Mouse (Mus musculus) kidney, postnatal 36 days (tissue): ENCODE results near the gene Prkcq.

Experiments used
- DNase-seq, 2 experiments: peaks; one replicate each; pipeline ENCODE4 v3.0.0; 2021 to 2022; ENCODE audit warnings: mixed read lengths in 2 of 2

The Prkcq gene

GRCm38 (mm10) chr2:11188279-11188678, 16.4 kb downstream of the Prkcq start:
- DNase-seq = no peak

DNA sequence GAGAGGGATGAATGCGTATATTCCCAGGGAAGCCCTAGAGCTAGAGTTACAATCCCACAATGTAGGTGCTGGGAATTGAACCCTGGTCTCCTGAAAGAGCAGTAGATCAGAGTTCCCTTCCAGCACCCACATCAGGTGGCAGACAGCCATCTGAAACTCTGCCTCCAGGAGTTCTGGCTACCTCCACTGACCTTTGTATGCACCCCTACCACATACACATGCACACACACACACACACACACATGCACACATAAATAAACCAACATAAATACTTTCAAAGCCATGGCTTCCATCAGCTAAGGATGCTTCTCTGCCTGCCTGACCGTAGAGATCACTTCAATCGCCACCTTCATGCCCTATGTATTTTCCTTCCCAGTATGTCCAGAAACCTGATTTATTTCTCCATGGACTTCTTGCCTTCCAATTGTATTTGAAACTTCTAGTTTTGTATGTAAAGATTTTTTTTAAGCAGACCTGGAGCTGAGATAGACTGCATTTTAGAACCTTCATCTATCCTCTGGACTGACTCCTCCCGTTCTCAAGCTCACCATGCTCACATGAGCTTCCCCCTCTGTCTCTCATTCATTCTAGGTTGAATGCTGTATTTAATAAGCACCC, 17.4 kb downstream of the Prkcq start:
- DNase-seq = no peak

GRCm38 (mm10) chr2:11192281-11193098, 20.6 kb downstream of the Prkcq start:
- peak; percentile 35 to 51 for DNase-seq

GRCm38 (mm10) chr2:11193099-11193618, 21.3 kb downstream of the Prkcq start:
- DNase-seq = no peak

GRCm38 (mm10) chr2:11194732-11195340, 22.9 kb downstream of the Prkcq start:
- no peak for DNase-seq

- no peak for DNase-seq
Observed at GRCm38 (mm10) chr2:11196071-11196470, 24.2 kb downstream of the Prkcq start.

DNA sequence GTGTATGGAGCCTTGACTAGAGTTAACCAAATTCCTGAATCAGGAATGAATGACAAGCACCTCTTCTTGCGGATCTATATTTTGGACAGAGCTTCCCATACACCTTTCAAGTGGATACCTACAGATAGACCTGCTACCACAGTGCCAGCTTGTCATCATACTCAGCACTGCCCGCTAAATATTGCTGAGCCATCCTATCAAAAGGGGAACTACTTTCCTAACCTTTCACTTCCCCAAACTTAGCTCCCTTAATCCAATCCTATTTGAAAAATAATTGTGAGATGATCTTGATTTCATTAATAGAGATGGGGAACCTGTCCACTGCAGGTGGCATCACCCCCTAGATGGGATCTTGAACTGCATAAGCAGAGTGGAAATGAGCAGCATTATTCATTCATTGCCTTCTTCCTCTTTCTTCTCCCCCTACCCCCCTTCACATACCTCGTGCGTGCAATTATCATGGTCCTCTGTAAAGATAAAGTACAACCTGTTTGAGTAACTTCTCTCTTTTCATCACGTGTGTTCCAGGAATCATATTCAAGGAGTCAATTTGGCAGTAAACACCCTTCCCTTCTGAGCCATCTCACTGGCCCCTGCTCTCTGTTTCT, 25.1 kb downstream of the Prkcq start:
- no peak for DNase-seq

DNA sequence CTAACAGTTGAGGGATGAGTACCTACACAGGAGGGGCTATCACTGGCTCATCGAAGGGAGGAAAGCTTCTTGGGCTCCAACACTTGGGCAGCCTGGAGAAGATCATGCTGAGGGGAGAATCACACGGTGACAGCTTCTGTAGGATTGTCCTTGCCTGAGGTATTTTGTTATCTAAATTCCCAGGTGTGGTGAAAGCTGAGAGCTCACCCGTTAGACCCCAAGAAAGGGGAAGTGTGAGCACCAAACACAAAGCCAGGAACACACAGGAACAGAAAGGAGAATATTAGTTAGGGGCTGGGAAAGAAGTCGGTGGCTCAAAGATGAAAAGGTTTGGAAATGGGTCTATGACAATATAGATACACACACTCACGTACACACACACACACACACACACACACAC, 27.7 kb downstream of the Prkcq start:
- no peak for DNase-seq

DNA sequence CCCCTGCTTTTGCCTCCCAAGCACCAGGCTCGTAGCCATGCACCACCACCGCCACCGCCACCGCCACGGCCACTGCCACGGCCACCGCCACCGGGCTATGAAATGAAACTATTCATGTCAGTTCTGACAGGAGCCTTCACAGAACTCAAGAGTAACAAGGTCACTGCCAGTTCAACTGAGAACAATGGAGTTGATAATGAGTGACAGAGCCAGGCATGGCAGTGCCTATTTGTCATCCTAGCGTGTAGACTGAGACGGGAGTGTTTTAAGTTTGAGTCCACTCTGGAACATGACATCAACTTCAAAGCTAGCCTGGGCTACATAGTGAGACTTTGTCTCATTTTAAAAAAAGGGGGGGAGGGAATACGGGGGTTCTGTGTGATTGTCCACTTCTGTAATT, 30.9 kb downstream of the Prkcq start:
- DNase-seq = no peak

- DNase-seq = no peak
Observed at GRCm38 (mm10) chr2:11203261-11203660, 31.4 kb downstream of the Prkcq start.

GRCm38 (mm10) chr2:11204232-11204631, 32.3 kb downstream of the Prkcq start:
- no peak for DNase-seq

GRCm38 (mm10) chr2:11204961-11205360, 33.1 kb downstream of the Prkcq start:
- DNase-seq = no peak

DNA sequence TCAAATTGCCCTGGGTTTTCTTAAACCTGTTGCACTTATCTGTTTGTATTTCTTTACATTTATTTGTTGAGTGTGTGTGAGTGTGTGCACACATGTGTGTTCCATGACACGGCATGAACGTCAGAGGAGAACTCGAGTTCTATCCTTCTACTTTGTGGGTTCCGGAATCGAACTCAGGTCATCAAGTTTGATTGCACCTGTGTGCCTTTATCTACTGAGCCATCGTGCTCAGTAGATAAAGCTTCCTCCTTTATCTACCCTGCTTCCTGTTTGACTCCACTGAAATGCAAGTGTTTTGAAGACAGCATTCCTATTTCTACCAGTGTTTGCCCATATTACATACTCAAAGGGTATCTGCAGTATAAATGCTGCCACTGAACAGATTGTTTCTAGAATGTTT, 33.8 kb downstream of the Prkcq start:
- no peak for DNase-seq

DNA sequence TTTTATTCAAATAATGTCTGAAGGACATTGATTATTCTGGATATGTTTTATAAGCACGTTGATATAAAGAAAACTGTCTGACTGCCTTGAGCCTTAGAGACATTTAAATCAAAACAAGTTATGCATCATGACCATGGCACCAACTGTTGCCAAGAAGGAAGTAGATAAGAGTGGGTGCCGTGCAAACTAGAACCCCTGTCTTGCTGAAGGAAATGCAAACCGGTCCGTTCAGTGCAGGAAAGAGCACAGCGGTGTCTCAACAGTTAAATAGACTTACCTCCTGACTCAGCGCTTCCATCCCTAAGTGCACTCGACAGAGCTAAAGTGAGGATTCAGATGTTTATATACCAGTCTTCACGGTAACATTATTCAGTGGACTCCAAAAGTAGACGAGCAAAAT, 36.4 kb downstream of the Prkcq start:
- DNase-seq = no peak

DNA sequence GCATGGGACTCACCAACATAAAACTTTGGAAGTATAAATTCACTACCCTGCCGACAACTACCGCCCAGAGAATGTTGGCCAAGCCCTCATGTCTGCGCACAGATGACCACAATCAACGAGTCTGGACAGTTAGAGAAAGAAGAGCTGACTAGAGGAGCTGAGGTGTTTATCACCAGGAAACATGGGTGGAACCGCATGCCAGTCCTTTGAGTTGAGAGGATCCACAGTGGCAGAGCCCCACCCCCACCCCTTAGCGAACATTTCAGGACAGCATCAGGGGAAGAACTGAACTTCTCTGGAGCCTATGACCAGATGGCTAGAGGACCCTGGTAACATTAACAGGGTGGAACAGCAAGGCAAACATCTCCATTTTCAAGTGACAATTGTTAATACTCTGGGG, 37.4 kb downstream of the Prkcq start:
- no peak for DNase-seq

GRCm38 (mm10) chr2:11210241-11210916, 38.5 kb downstream of the Prkcq start:
- no peak for DNase-seq

DNA sequence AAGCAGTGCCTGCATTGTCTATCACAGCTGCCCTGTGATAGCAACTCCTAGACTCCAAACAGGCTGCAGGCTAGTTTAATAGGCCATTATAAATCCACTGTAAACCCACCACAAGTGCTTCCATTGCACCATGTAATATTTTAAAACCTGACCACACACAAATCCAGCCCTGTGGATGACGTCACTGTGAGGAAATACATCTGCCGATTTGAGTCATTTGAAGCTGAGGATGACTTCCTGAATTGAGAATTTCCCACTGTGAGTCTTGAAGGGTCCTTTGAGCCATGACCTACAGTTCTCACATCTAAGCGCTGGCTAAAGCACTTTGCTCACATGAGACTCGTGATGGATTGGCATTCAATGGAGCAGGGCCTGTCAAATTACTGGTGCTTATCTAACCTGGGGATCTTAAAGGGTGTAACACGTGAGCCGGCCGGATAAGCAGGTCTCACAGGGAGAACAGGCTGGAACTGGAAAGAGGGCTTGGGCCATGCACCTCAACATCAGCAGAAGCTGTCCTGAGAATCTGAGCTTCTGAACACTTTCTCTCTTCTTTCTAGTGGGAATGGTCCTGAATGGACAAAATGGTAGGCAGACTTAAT, 40.2 kb downstream of the Prkcq start:
- peak; percentile 21 to 47 for DNase-seq

- no peak for DNase-seq
Observed at GRCm38 (mm10) chr2:11216421-11216820, 44.5 kb downstream of the Prkcq start.

- DNase-seq = no peak
Observed at GRCm38 (mm10) chr2:11216847-11217246, 44.9 kb downstream of the Prkcq start.

- DNase-seq = peak; percentile 13 to 49
Observed at GRCm38 (mm10) chr2:11218122-11218521, 46.2 kb downstream of the Prkcq start.

GRCm38 (mm10) chr2:11219262-11219661, 47.4 kb downstream of the Prkcq start:
- DNase-seq = no peak

DNA sequence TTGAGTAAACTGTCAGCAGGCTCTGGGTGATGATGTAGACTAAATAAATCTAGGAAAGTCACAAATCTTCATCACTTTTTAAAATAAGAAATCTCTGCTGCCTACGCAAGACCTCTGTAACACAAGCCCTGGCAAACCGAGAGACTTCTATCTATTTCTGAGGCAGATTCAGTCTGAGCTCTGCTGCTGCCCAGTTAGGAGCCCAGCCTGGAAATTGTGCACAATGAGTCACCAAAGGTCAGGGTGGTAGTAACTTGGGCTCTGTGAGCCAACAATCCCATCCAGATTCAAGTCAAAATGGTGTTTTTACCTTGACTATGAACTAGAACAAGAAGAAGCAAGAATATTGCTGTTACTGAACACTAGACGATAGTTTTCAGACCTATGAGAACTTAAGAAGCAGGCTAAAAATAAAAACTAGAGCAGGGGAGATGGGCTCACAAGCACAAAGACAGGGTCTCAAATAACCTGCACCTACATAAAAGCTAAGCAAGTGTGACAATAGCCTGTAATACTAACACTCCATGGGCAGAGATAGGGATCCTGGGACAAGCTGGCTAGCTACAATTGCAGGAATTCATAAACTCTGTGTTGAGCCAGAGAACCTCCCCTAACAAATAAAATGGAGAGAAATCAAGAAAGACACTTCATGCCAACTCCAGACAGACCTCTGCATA, 53.0 kb downstream of the Prkcq start:
- no peak for DNase-seq
